Mouse (Mus musculus): Measurements from ENCODE around the gene Ache. TPM values are rescaled to one million over a fixed set of nuclear protein-coding genes. Genes with fewer than 3 reads are reported as not detected.

Gene Ache
- total RNA-seq, 1 experiment from 2014 or later = 10.9 TPM

GRCm38 (mm10) chr5:137295712-137296111 is 8.4 kb downstream of the Ache start:
- no peak for DNase-seq

GRCm38 (mm10) chr5:137297126-137297525 is 9.8 kb downstream of the Ache start:
- DNase-seq = no peak

- DNase-seq = no peak
Observed at GRCm38 (mm10) chr5:137299240-137299639, 11.9 kb downstream of the Ache start.

- peak; percentile 54 for DNase-seq
Observed at GRCm38 (mm10) chr5:137301253-137301652, 13.9 kb downstream of the Ache start.

GRCm38 (mm10) chr5:137303609-137304008 is 16.3 kb downstream of the Ache start:
- DNase-seq = no peak

- no peak for DNase-seq
Observed at GRCm38 (mm10) chr5:137304165-137304564, 16.8 kb downstream of the Ache start.

GRCm38 (mm10) chr5:137304816-137305215 is 17.5 kb downstream of the Ache start:
- no peak for DNase-seq

- no peak for DNase-seq
Observed at GRCm38 (mm10) chr5:137305822-137306221, 18.5 kb downstream of the Ache start.

- no peak for DNase-seq
Observed at GRCm38 (mm10) chr5:137306439-137307005, 19.2 kb downstream of the Ache start.

GRCm38 (mm10) chr5:137307071-137307912 is 20.0 kb downstream of the Ache start, which contains the start of gene Srrt:
Gene Srrt (minus strand): TSS chr5:137307674.
- DNase-seq = peak; percentile 87

GRCm38 (mm10) chr5:137308356-137308755 is 21.0 kb downstream of the Ache start:
- no peak for DNase-seq

- no peak for DNase-seq
Observed at GRCm38 (mm10) chr5:137313466-137314192, 26.3 kb downstream of the Ache start.

GRCm38 (mm10) chr5:137314193-137315083 is 27.1 kb downstream of the Ache start, which contains the start of gene Trip6:
Gene Trip6 (minus strand): TSS chr5:137314404.
- DNase-seq = peak; percentile 90

- no peak for DNase-seq
Observed at GRCm38 (mm10) chr5:137315084-137315903, 28.0 kb downstream of the Ache start.

GRCm38 (mm10) chr5:137317361-137317760 is 30.0 kb downstream of the Ache start:
- no peak for DNase-seq

- DNase-seq = no peak
Observed at GRCm38 (mm10) chr5:137318570-137318969, 31.3 kb downstream of the Ache start.

- no peak for DNase-seq
Observed at GRCm38 (mm10) chr5:137320996-137321395, 33.7 kb downstream of the Ache start.

GRCm38 (mm10) chr5:137330910-137331309 is 43.6 kb downstream of the Ache start:
- no peak for DNase-seq

GRCm38 (mm10) chr5:137332857-137333511 is 45.7 kb downstream of the Ache start:
- DNase-seq = no peak

GRCm38 (mm10) chr5:137333512-137334174 is 46.3 kb downstream of the Ache start, which contains the start of gene Slc12a9:
Gene Slc12a9 (minus strand): TSS chr5:137333597.
- peak; percentile 93 for DNase-seq
